Mouse (Mus musculus): Measurements from ENCODE around the gene Pth1r.

- TF ChIP-seq CTCF (IDR thresholded peaks at IDR 0.05), result no peak
- TF ChIP-seq POLR2A (IDR thresholded peaks at IDR 0.05; ENCODE audit: insufficient read depth, low read depth, low read length), result peak; percentile 59; the same call in 1 of the 2 replicates
- peak; percentile 64; the same call in 1 of the 2 replicates for TF ChIP-seq EP300 (IDR thresholded peaks at IDR 0.05; ENCODE audit: insufficient read depth, low read depth, low read length)
Measured at GRCm38 (mm10) chr9:110673107-110673752, 73.7 kb downstream of the Pth1r start.

Data from heart, adult 2 months (tissue).